Mouse (Mus musculus) testis, adult 2 months (tissue): ENCODE measurements around the gene Pdxdc1. TPM values are rescaled to one million over a fixed set of nuclear protein-coding genes. Genes with fewer than 3 reads are reported as not detected.
A peak's percentile ranks its signal among the peaks of the same experiment; 100 is the strongest.
"Not testable (repeated sequence)": the region's sequence is repeated elsewhere in the genome, so short reads cannot be mapped to it uniquely, and the experiment has no call there.

Experiments
- H3K27ac ChIP-seq: fragments of 200-500 bp; 2 replicates; pipeline ENCODE4 v1.5.1; 2012; ENCODE audit warnings: low read depth, low read length; ENCODE audit not compliant: control insufficient read depth, insufficient read depth
- H3K27me3 ChIP-seq: fragments of 200-500 bp; 2 replicates; pipeline ENCODE4 v1.6.1; 2012; ENCODE audit warnings: mild to moderate bottlenecking, low read length, moderate library complexity; ENCODE audit not compliant: control insufficient read depth, insufficient read depth
- H3K36me3 ChIP-seq: fragments of 200-500 bp; 2 replicates; pipeline ENCODE4 v1.6.1; 2012; ENCODE audit warnings: mild to moderate bottlenecking, low read length; ENCODE audit not compliant: control insufficient read depth, insufficient read depth
- H3K4me1 ChIP-seq: fragments of 200-500 bp; 2 replicates; pipeline ENCODE4 v1.6.1; 2012; ENCODE audit warnings: low read length; ENCODE audit not compliant: control insufficient read depth, insufficient read depth
- H3K4me3 ChIP-seq: fragments of 200-500 bp; 2 replicates; pipeline ENCODE4 v1.5.1; 2012; ENCODE audit warnings: low read depth, mild to moderate bottlenecking, low read length, moderate library complexity, mixed read lengths; ENCODE audit not compliant: control insufficient read depth
- CTCF ChIP-seq: fragments of 200-500 bp; IDR thresholded peaks from 2 replicates; pipeline ENCODE4 v1.5.1; 2012; ENCODE audit warnings: low read depth, mild to moderate bottlenecking, inconsistent platforms, low read length, moderate library complexity; ENCODE audit not compliant: control insufficient read depth, insufficient read depth, insufficient replicate concordance
- POLR2A ChIP-seq: fragments of 200-500 bp; IDR thresholded peaks from 2 replicates; pipeline ENCODE4 v1.6.1; 2012; ENCODE audit warnings: low read depth, mild to moderate bottlenecking, inconsistent platforms, low read length, moderate library complexity; ENCODE audit not compliant: control insufficient read depth
- polyA plus RNA-seq: library from polyadenylated mRNA; depleted of rRNA; stranded (reverse); fragments of >200 nt; gene quantifications from 2 replicates; pipeline ENCODE4 v1.2.3, GENCODE M21; 2012

Gene Pdxdc1
- polyA plus RNA-seq, 1 experiment, result 180 TPM

- Histone ChIP-seq H3K36me3 (no peaks in the 10 kb centered on the region), H3K4me3 (no peak overlapping the region), H3K27ac (no peak overlapping the region), H3K4me1 (no peaks in the 10 kb centered on the region), H3K27me3 (no peaks in the 10 kb centered on the region)
- no peak for TF ChIP-seq CTCF
- TF ChIP-seq POLR2A, result no peak
Observed at GRCm38 (mm10) chr16:13927456-13928075, 24.6 kb upstream of the Pdxdc1 start.

- not testable (repeated sequence) for H3K4me3 ChIP-seq, H3K4me1 ChIP-seq, H3K27me3 ChIP-seq, H3K27ac ChIP-seq, H3K36me3 ChIP-seq
Observed at GRCm38 (mm10) chr16:13922966-13923365, 20.0 kb upstream of the Pdxdc1 start.

GRCm38 (mm10) chr16:13922499-13922898, 19.6 kb upstream of the Pdxdc1 start:
- not testable (repeated sequence) for H3K4me1 ChIP-seq, H3K27ac ChIP-seq, H3K4me3 ChIP-seq, H3K27me3 ChIP-seq, H3K36me3 ChIP-seq

GRCm38 (mm10) chr16:13921781-13922180, 18.9 kb upstream of the Pdxdc1 start:
- no peaks in the 10 kb centered on the region for H3K36me3 ChIP-seq
- H3K27me3 ChIP-seq, result no peaks in the 10 kb centered on the region
- TF ChIP-seq POLR2A (no peak), CTCF (no peak)
- no peak overlapping the region for H3K4me3 ChIP-seq
- no peak overlapping the region for H3K27ac ChIP-seq
- no peaks in the 10 kb centered on the region for H3K4me1 ChIP-seq

- Histone ChIP-seq H3K4me3 (no peak overlapping the region), H3K4me1 (no peaks in the 10 kb centered on the region), H3K27me3 (no peaks in the 10 kb centered on the region), H3K27ac (no peak overlapping the region), H3K36me3 (no peaks in the 10 kb centered on the region)
- TF ChIP-seq CTCF (0 out of 2 replicates have a peak, but pooled peaks have one; percentile 23), POLR2A (no peak)
Observed at GRCm38 (mm10) chr16:13921063-13921462, 18.1 kb upstream of the Pdxdc1 start.

- H3K27ac ChIP-seq, result no peak overlapping the region
- no peak for TF ChIP-seq POLR2A
- TF ChIP-seq CTCF, result no peak
- H3K36me3 ChIP-seq, result no peaks in the 10 kb centered on the region
- H3K4me1 ChIP-seq, result no peaks in the 10 kb centered on the region
- H3K4me3 ChIP-seq, result no peak overlapping the region
- no peaks in the 10 kb centered on the region for H3K27me3 ChIP-seq
Observed at GRCm38 (mm10) chr16:13920093-13920492, 17.2 kb upstream of the Pdxdc1 start.

- no peak overlapping the region for H3K4me3 ChIP-seq
- H3K27me3 ChIP-seq, result no peaks in the 10 kb centered on the region
- peaks cover 3% of the 10 kb centered on the region; the same call in 1 of the 2 replicates for H3K4me1 ChIP-seq
- H3K36me3 ChIP-seq, result no peaks in the 10 kb centered on the region
- H3K27ac ChIP-seq, result no peak overlapping the region
- no peak for TF ChIP-seq CTCF
- no peak for TF ChIP-seq POLR2A
Observed at GRCm38 (mm10) chr16:13907297-13907696, 4.4 kb upstream of the Pdxdc1 start.

- Histone ChIP-seq H3K4me3 (peak overlapping the region; percentile 99), H3K27ac (peak overlapping the region; percentile 97)
- no peak for TF ChIP-seq POLR2A
- no peak for TF ChIP-seq CTCF
Observed at GRCm38 (mm10) chr16:13903488-13903887, 557 bp upstream of the Pdxdc1 start.

GRCm38 (mm10) chr16:13902397-13902831, 517 bp downstream of the Pdxdc1 start:
- peak overlapping the region; percentile 99 for H3K4me3 ChIP-seq
- TF ChIP-seq CTCF, result no peak
- no peak for TF ChIP-seq POLR2A
- H3K27ac ChIP-seq, result peak overlapping the region; percentile 85
- H3K4me1 ChIP-seq, result peaks cover 11% of the 10 kb centered on the region
- no peaks in the 10 kb centered on the region for H3K36me3 ChIP-seq
- H3K27me3 ChIP-seq, result no peaks in the 10 kb centered on the region

More at GRCm38 (mm10) chr16:13903488-13903887, 557 bp upstream of the Pdxdc1 start:
- peaks cover 11% of the 10 kb centered on the region for H3K4me1 ChIP-seq
- H3K27me3 ChIP-seq, result no peaks in the 10 kb centered on the region
- no peaks in the 10 kb centered on the region for H3K36me3 ChIP-seq
